Mouse (Mus musculus) myocyte (in vitro differentiated cells): Measurements from ENCODE around the gene Arhgef28.

ENCODE experiments used
- CEBPB ChIP-seq: IDR thresholded peaks from 2 replicates; pipeline ENCODE4 v1.6.1; 2011; ENCODE audit warnings: mild to moderate bottlenecking, moderate library complexity; ENCODE audit not compliant: poor library complexity, insufficient read depth, severe bottlenecking
- E2F4 ChIP-seq: IDR thresholded peaks from one replicate; pipeline ENCODE4 v1.6.1; 2011; ENCODE audit warnings: mild to moderate bottlenecking, control low read depth, moderate library complexity; ENCODE audit not compliant: insufficient read depth
- MAX ChIP-seq: IDR thresholded peaks from one replicate; pipeline ENCODE4 v1.6.1; 2011; ENCODE audit warnings: low read depth, mild to moderate bottlenecking, control low read depth
- MYOD1 ChIP-seq, 3 experiments: IDR thresholded peaks; one replicate each; pipeline ENCODE4 v1.6.1; 2011; ENCODE audit warnings: control low read depth in 2 of 3, low read depth in 2 of 3, mild to moderate bottlenecking in 2 of 3, moderate library complexity in 1 of 3; ENCODE audit not compliant: insufficient read length in 2 of 3, control insufficient read depth in 1 of 3
- MYOG ChIP-seq, 3 experiments: IDR thresholded peaks; one replicate each; pipeline ENCODE4 v1.6.1; 2011; ENCODE audit warnings: control low read depth in 2 of 3, low read depth in 2 of 3, mild to moderate bottlenecking in 2 of 3; ENCODE audit not compliant: insufficient read length in 2 of 3, control insufficient read depth in 1 of 3, insufficient read depth in 1 of 3
- POLR2A ChIP-seq: IDR thresholded peaks from one replicate; pipeline ENCODE4 v1.6.1; 2011; ENCODE audit warnings: low read depth, mild to moderate bottlenecking, control low read depth, moderate library complexity; ENCODE audit not compliant: insufficient read length
- POLR2AphosphoS2 ChIP-seq: IDR thresholded peaks from one replicate; pipeline ENCODE4 v1.6.1; 2011; ENCODE audit warnings: low read depth, control low read depth; ENCODE audit not compliant: insufficient read length
- TCF12 ChIP-seq: IDR thresholded peaks from one replicate; pipeline ENCODE4 v1.6.1; 2011; ENCODE audit warnings: mild to moderate bottlenecking, control low read depth; ENCODE audit not compliant: poor library complexity, insufficient read depth, severe bottlenecking
- USF1 ChIP-seq: IDR thresholded peaks from one replicate; pipeline ENCODE4 v1.6.1; 2011; ENCODE audit warnings: low read depth, mild to moderate bottlenecking, control low read depth, moderate library complexity

GRCm38 (mm10) chr13:98011931-98012341, 194.3 kb downstream of the Arhgef28 start:
- no peak for TF ChIP-seq POLR2A
- TF ChIP-seq E2F4: no peak
- TF ChIP-seq TCF12: no peak
- TF ChIP-seq POLR2AphosphoS2: no peak
- no peak for TF ChIP-seq USF1
- no peak for TF ChIP-seq MAX
- no peak for TF ChIP-seq CEBPB
- no peak for TF ChIP-seq MYOD1 (IDR thresholded peaks at IDR 0.05; ENCODE audit: control insufficient read depth in 1 of 3, insufficient read length in 2 of 3, low read depth in 2 of 3)
- TF ChIP-seq MYOG (IDR thresholded peaks at IDR 0.05; ENCODE audit: control insufficient read depth in 1 of 3, insufficient read depth in 1 of 3, insufficient read length in 2 of 3, low read depth in 2 of 3): no peak
